Comparison of ENCODE assay signal across 8 mouse cellular contexts in genomic region chr10:94013196-94013595, GRCm38 (mm10). TPM values are rescaled to one million over a fixed set of nuclear protein-coding genes. Genes with fewer than 3 reads are reported as not detected.
DNase-seq lines count a peak whose midpoint lies in the region; ATAC-seq and TF ChIP-seq lines count a peak whose summit lies in the region.

No protein-coding gene starts in this region.

- no peak for ATAC-seq in intestine, postnatal 0 days
- no peak for ATAC-seq in intestine, embryonic 15.5 days
- peak; percentile 78 for ATAC-seq in CD4-positive, CD25-positive, alpha-beta regulatory T cell, adult 4 months
- ATAC-seq in embryonic facial prominence, embryonic 14.5 days (ENCODE audit: low read depth), result no peak

- peak; percentile 66 for DNase-seq in adrenal gland, postnatal 10 days
- peak; percentile 67 for DNase-seq in embryonic facial prominence, embryonic 14.5 days (ENCODE audit: low spot score)
- DNase-seq in kidney, postnatal 25 days, result peak; percentile 73 to 82
- peak; percentile 71 for DNase-seq in thymus, postnatal 0 days (ENCODE audit: low spot score)

- H3K27ac ChIP-seq in intestine, postnatal 0 days (ENCODE audit: low read depth, low read length), result no peak overlapping the region
- H3K27ac ChIP-seq in intestine, embryonic 15.5 days, result no peak overlapping the region
- H3K27ac ChIP-seq in embryonic facial prominence, embryonic 14.5 days (replicated peaks; ENCODE audit: low read depth, low read length), result no peak overlapping the region; the same call in 1 of the 2 replicates

- TF ChIP-seq CTCF in intestine, postnatal 0 days (IDR thresholded peaks at IDR 0.05; ENCODE audit: low read depth), result peak; percentile 84

- no peak for TF ChIP-seq POLR2A in myocyte (IDR thresholded peaks at IDR 0.05; ENCODE audit: insufficient read length, low read depth)

- H3K9ac ChIP-seq in intestine, postnatal 0 days (ENCODE audit: low read depth, low read length), result no peak overlapping the region
- no peak overlapping the region for H3K9ac ChIP-seq in intestine, embryonic 15.5 days
- no peak overlapping the region for H3K9ac ChIP-seq in embryonic facial prominence, embryonic 14.5 days (ENCODE audit: low read depth, low read length)

- H3K27me3 ChIP-seq in intestine, postnatal 0 days (replicated peaks; ENCODE audit: control insufficient read depth, insufficient read depth, low read length), result no peaks in the 10 kb centered on the region
- H3K27me3 ChIP-seq in intestine, embryonic 15.5 days (replicated peaks), result no peaks in the 10 kb centered on the region
- H3K27me3 ChIP-seq in embryonic facial prominence, embryonic 14.5 days (replicated peaks; ENCODE audit: control insufficient read depth, insufficient read depth, low read length), result no peaks in the 10 kb centered on the region
- H3K27me3 ChIP-seq in myocyte (ENCODE audit: control insufficient read depth, insufficient read depth, insufficient read length), result no peaks in the 10 kb centered on the region

- H3ac ChIP-seq in myocyte (ENCODE audit: control insufficient read depth, insufficient read length), result no peak overlapping the region

- H3K4me3 ChIP-seq in intestine, postnatal 0 days (ENCODE audit: low read depth, low read length), result no peak overlapping the region
- no peak overlapping the region for H3K4me3 ChIP-seq in intestine, embryonic 15.5 days (replicated peaks)
- no peak overlapping the region for H3K4me3 ChIP-seq in embryonic facial prominence, embryonic 14.5 days (ENCODE audit: low read depth, low read length)
- H3K4me3 ChIP-seq in myocyte, result no peak overlapping the region

- H3K9me3 ChIP-seq in intestine, postnatal 0 days (ENCODE audit: control insufficient read depth), result no peaks in the 10 kb centered on the region
- H3K9me3 ChIP-seq in intestine, embryonic 15.5 days, result no peaks in the 10 kb centered on the region
- no peaks in the 10 kb centered on the region for H3K9me3 ChIP-seq in embryonic facial prominence, embryonic 14.5 days (ENCODE audit: control insufficient read depth, low read length)

- 60% methylated on average over 3 of the region's 3 CpGs for WGBS in intestine, postnatal 0 days
- 63% methylated on average over 3 of the region's 3 CpGs for WGBS in intestine, embryonic 15.5 days
- WGBS in embryonic facial prominence, embryonic 14.5 days, result 49% methylated on average over 3 of the region's 3 CpGs

- no peaks in the 10 kb centered on the region for H3K4me1 ChIP-seq in intestine, postnatal 0 days (replicated peaks; ENCODE audit: control insufficient read depth, insufficient read depth, low read length)
- H3K4me1 ChIP-seq in intestine, embryonic 15.5 days (replicated peaks), result no peaks in the 10 kb centered on the region
- peaks cover 4% of the 10 kb centered on the region for H3K4me1 ChIP-seq in embryonic facial prominence, embryonic 14.5 days (ENCODE audit: control insufficient read depth, insufficient read depth, low read length)

- no peak overlapping the region for H3K4me2 ChIP-seq in intestine, postnatal 0 days (replicated peaks; ENCODE audit: low read depth)
- H3K4me2 ChIP-seq in intestine, embryonic 15.5 days (replicated peaks), result no peak overlapping the region
- no peak overlapping the region for H3K4me2 ChIP-seq in embryonic facial prominence, embryonic 14.5 days (ENCODE audit: low read depth, low read length)
- no peak overlapping the region for H3K4me2 ChIP-seq in myocyte (ENCODE audit: low read depth)

- no peaks in the 10 kb centered on the region for H3K36me3 ChIP-seq in intestine, postnatal 0 days (ENCODE audit: control insufficient read depth, insufficient read depth)
- no peaks in the 10 kb centered on the region for H3K36me3 ChIP-seq in intestine, embryonic 15.5 days
- H3K36me3 ChIP-seq in embryonic facial prominence, embryonic 14.5 days (ENCODE audit: control insufficient read depth, insufficient read depth, low read length), result 0 out of 2 replicates have a peak, but pooled peaks cover 2% of the 10 kb centered on the region
- H3K36me3 ChIP-seq in myocyte (ENCODE audit: control insufficient read depth, insufficient read depth), result no peaks in the 10 kb centered on the region

- H3K79me2 ChIP-seq in myocyte (ENCODE audit: control insufficient read depth, insufficient read depth), result peaks cover 26% of the 10 kb centered on the region

TF ChIP-seq in myocyte, 11 proteins besides CTCF, POLR2A, EP300 and RAD21:
- no peak for TF ChIP-seq SRF (IDR thresholded peaks at IDR 0.05; ENCODE audit: control insufficient read depth, insufficient read length, low read depth)
- 0 out of 2 replicates have a peak, but pooled peaks have one; percentile 27 for TF ChIP-seq CEBPB (IDR thresholded peaks at IDR 0.05; ENCODE audit: insufficient read depth, poor library complexity, severe bottlenecking)

RNA-seq across cellular contexts. Expression of gene Vezt, which starts 22.4 kb away (rescaled TPM):
- polyA plus RNA-seq in intestine, postnatal 0 days (2015; fragmentation: Nextera tagmentation; extraction: Ambion mirVana), result 10.2 and 10.6 TPM in 2 replicates
- 18.6 and 20.1 TPM in 2 replicates for polyA plus RNA-seq in intestine, embryonic 15.5 days (2015; fragmentation: Nextera tagmentation; extraction: Ambion mirVana)
- polyA plus RNA-seq in CD4-positive, CD25-positive, alpha-beta regulatory T cell, adult 4 months (2017; shearing (Covaris generic)), result 10 to 100 TPM; 10.5 to 19.7 TPM
- 10 to 100 TPM; 24.9 to 27.7 TPM for total RNA-seq in adrenal gland, postnatal 10 days (2021)
- polyA plus RNA-seq in embryonic facial prominence, embryonic 14.5 days (2014; fragmentation: Nextera tagmentation; extraction: Ambion mirVana), result 29.0 and 32.5 TPM in 2 replicates
- polyA plus RNA-seq in myocyte (2012; fragmentation: generic; extraction: Trizol), result 16.8 TPM
- 15.5 and 18.8 TPM in 2 replicates for polyA plus RNA-seq in thymus, postnatal 0 days (2015; fragmentation: Nextera tagmentation; extraction: Ambion mirVana)

RNA-seq across cellular contexts. Expression of gene Fgd6, which starts 22.6 kb away (rescaled TPM):
- polyA plus RNA-seq in intestine, postnatal 0 days (2015; fragmentation: Nextera tagmentation; extraction: Ambion mirVana), result 2.2 and 2.5 TPM in 2 replicates
- 3.1 and 3.4 TPM in 2 replicates for polyA plus RNA-seq in intestine, embryonic 15.5 days (2015; fragmentation: Nextera tagmentation; extraction: Ambion mirVana)
- polyA plus RNA-seq in CD4-positive, CD25-positive, alpha-beta regulatory T cell, adult 4 months (2017; shearing (Covaris generic)), result 1 to 10 TPM; 1.7 TPM
- total RNA-seq in adrenal gland, postnatal 10 days (2021), result 1 to 10 TPM; 6.0 to 8.1 TPM
- 2.8 and 3.1 TPM in 2 replicates for polyA plus RNA-seq in embryonic facial prominence, embryonic 14.5 days (2014; fragmentation: Nextera tagmentation; extraction: Ambion mirVana)
- polyA plus RNA-seq in myocyte (2012; fragmentation: generic; extraction: Trizol), result 1.7 TPM
- polyA plus RNA-seq in thymus, postnatal 0 days (2015; fragmentation: Nextera tagmentation; extraction: Ambion mirVana), result 1.5 and 1.7 TPM in 2 replicates
